Mouse (Mus musculus) thymus, adult 18-20 months (tissue): ENCODE data around the gene Cplx3.

Experiments used
- DNase-seq, 2 experiments: peaks; one replicate each; pipeline ENCODE4 v3.0.0; 2022; ENCODE audit warnings: mixed read lengths in 2 of 2

Gene Cplx3

DNA sequence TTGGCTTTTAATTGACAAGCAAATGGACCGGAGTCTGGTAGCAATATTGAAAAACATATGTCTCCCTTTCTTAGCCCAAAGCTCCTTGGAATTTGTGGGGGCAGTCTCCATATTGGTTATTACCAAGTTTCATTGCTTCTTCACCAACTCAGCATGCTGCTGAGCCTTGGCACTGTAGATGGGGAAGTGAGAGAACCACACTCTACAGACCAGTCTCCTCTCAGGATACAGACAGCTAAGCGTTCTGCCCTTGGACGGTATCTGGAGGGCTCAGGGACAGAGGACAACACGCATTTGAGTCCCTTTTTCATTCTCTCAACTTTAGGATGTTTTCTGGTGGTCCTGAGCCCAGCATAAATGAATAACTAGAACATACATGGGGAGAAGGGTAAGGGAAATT lies 47.5 kb downstream of the Cplx3 start:
- no peak for DNase-seq

DNA sequence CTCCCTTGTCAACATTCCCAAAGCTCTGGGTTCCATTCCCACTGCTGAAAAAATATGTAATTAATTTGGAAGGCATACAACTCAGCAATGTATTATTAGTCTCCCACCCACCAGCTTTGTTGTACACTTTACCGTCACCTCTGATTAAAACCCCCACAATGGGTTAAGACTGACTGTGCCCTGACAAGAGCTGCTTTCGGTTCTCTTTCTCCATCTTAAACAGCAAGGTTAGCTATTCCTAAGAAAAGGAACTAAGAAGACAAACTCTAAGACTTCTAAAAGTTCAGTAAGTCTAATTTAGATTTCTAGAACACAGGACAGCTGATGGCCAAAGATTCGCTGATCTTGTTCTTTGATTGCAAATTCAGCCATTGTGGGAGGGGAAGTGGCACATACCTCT lies 48.9 kb downstream of the Cplx3 start:
- DNase-seq = no peak

DNA sequence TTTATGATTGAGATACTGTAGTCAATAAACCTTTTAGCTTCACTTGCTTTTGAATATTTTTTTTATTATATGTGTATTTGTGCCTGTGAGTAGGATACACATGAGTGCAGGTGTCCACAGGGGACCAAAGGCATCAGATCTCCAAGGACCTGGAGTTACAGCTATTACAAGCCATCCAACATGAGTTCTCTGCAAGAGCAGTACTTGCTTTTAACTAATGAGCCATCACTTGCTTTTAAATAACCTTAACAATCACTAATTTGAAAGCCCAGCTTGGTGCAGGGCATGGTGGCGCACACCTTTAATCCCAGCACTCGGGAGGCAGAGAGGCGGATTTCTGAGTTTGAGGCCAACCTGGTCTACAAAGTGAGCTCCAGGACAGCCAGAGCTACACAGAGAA lies 51.3 kb downstream of the Cplx3 start:
- no peak for DNase-seq

DNA sequence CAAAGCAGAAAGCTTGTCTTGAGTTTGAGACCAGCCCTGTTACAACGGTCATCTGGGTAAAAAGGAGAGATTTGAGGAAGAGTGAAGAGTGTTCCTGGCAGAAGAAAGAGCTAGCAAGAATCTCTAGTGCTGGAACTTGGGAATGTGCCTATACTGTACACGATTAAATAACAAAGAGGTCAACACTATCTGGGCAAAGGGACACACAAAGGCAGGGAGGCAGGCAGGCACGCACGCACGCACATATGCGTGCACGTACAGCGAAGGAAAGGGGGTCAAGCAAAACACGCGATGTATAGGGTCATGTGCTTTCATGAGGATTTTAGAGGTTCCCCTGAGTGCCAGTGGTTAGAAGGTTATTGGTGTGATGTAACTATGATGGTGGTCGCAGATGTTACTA lies 53.0 kb downstream of the Cplx3 start:
- no peak for DNase-seq

DNA sequence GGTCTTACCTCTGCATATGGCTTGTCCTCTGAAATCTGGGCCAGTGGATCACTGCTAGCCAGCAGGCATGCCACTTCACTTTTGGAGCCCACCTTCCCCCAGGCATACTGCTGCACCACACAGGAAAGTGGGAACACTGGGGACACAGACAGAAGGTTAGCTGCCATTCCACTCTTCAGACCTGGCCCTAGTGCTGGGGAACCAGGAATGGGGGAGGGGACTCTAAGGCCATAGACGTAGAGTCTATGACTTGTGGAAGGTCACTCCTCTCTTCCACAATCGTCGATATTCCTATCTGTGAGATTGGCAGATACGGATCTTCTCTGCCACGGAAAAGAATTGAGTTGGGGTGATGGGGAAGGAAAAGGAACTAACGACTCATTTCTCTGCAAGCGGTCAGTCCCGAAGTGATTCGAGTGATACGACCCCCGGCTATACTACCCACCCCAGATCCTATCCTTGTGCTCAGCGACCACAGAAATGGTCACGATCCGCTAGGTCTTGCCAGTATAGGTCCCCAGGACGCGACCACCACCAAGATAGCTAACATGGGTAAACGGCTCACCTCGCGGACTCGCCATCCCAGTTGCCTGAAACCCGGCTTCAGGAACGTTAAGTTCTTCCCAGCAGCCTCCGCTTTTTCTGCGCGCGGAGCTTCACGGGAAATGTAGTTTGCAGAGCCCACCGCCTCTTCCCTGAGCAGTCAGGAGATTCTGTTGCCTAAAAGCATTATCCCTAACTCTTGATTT lies 53.8 kb downstream of the Cplx3 start, which contains the start of gene Mpi:
Mpi (minus strand) TSS at position 625 of the 749 bp plus-strand sequence.
- peak in 1 of 2 experiments; percentile 33 for DNase-seq

DNA sequence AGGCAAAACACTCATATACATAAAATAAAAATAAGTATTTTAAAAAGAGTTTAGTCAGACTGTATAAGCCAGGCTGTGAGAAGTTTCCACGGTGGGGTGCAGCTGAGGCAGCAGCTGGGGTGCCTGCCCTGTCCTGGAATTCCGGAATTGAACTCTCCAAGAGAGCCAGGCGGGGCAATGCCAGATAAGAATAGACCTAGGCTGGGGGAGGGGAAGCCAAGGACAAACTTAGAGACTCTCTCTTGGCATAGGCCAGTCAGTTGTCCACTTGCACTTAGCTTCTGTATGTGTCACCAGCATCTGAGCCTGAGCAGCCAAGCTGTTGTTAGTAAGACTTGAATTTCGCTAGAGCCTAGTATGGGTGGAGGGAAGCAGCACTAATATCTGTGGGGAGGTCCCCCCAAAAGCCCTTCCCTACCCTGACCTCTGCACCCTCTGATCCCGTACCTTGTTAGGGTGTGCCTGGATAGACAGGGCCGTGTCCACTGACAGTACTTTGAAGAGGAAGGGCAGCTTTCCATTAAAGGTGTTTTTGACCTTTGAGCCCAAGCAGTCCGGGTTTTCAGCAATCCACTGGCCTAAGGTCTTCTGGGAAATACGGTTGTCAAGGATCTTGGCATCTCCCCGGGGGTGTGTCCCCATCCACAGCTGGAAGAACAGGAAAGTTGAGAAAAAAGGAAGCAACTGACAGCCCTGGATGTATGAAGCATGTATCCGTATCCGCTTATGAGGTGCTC lies 55.8 kb downstream of the Cplx3 start:
- no peak for DNase-seq
